Mouse (Mus musculus) forebrain, embryonic 14.5 days (tissue): ENCODE data around the gene Ubr1. TPM values are rescaled to one million over a fixed set of nuclear protein-coding genes. Genes with fewer than 3 reads are reported as not detected.
A peak's percentile ranks its signal among the peaks of the same experiment; 100 is the strongest.

Experiments used
- ATAC-seq: fragments of 200-750 bp; cut with Nextera tagmentation; 2 replicates; pipeline ENCODE4 v1.8.0; 2017; ENCODE audit warnings: mild to moderate bottlenecking, moderate library complexity
- DNase-seq: peaks from one replicate; pipeline ENCODE4 v3.0.0-alpha.2; 2015; ENCODE audit warnings: low spot score
- H3K27ac ChIP-seq: fragments of 300-500 bp; sonication (generic); 2 replicates; pipeline ENCODE4 v1.5.1; 2014; ENCODE audit warnings: low read depth, mild to moderate bottlenecking, control low read depth, low read length, moderate library complexity
- H3K27me3 ChIP-seq: fragments of 300-500 bp; sonication (generic); replicated peaks from 2 replicates; pipeline ENCODE4 v1.6.1; 2014; ENCODE audit warnings: low read length, control low read depth, mixed read lengths; ENCODE audit not compliant: control insufficient read depth, insufficient read depth
- H3K36me3 ChIP-seq: fragments of 300-500 bp; sonication (generic); 2 replicates; pipeline ENCODE4 v1.6.1; 2014; ENCODE audit warnings: low read length, control low read depth; ENCODE audit not compliant: control insufficient read depth, insufficient read depth
- H3K4me1 ChIP-seq: fragments of 300-500 bp; sonication (generic); 2 replicates; pipeline ENCODE4 v1.6.1; 2014; ENCODE audit warnings: antibody characterized with exemption, low read length, control low read depth; ENCODE audit not compliant: control insufficient read depth, insufficient read depth
- H3K4me2 ChIP-seq: fragments of 300-500 bp; sonication (generic); 2 replicates; pipeline ENCODE4 v1.6.1; 2014; ENCODE audit warnings: mild to moderate bottlenecking, control low read depth, low read length
- H3K4me3 ChIP-seq: fragments of 300-500 bp; sonication (generic); 2 replicates; pipeline ENCODE4 v1.5.1; 2014; ENCODE audit warnings: low read depth, low read length, control low read depth
- H3K9ac ChIP-seq: fragments of 300-500 bp; sonication (generic); 2 replicates; pipeline ENCODE4 v1.6.1; 2014; ENCODE audit warnings: mild to moderate bottlenecking, low read length, control low read depth, moderate library complexity
- H3K9me3 ChIP-seq: fragments of 300-500 bp; sonication (generic); replicated peaks from 2 replicates; pipeline ENCODE4 v1.6.1; 2016; ENCODE audit warnings: low read length, control low read depth, mixed read lengths; ENCODE audit not compliant: control insufficient read depth
- WGBS: fragments of 180-500 bp; shearing (Covaris S2); extraction: QIAGEN DNeasy Blood & Tissue Kit; methylation state at CpG from one replicate; pipeline ENCODE4 v1.1.7; 2014; 5-methylcytosine and 5-hydroxymethylcytosine counted together
- polyA plus RNA-seq: library from polyadenylated mRNA; unstranded; fragments of >200 nt; fragmentation: Nextera tagmentation; extraction: Ambion mirVana; gene quantifications from 2 replicates; pipeline ENCODE4 v1.2.1, GENCODE M21; 2014

Gene Ubr1
- 23.8 and 32.8 TPM in 2 replicates for polyA plus RNA-seq

DNA sequence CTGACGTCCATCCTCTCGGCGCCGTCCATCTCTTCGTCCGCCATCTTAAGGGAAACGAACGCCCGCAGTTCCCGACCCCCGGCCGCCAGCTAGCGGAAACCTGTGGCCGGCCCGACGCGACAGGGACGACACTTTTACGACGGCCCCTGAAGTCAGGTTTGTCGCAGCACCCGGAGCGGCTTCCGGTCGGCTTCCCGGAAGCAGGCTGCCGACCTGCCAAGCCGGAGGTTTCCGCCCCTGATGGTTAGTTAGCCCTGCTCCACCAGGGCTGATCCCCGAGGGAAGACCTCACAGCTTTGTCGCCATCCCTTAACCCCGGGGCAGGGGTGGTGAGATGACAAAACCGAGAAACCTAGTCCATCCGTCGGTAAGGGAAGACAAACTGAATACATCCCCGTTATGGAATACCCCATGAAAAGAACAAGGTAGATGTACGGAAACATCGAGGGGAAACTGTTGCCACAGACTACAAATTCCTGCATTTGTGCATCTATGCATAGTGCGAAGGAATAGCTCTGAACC is at the start of gene Ubr1:
TSS of gene Ubr1 (minus strand) at position 157 of the 522 bp plus-strand sequence.
- DNase-seq (peak; percentile 94), ATAC-seq (peak; percentile 91)
- peak within 1 kb of the TSS; percentile 81 for H3K4me2 ChIP-seq
- peaks cover 5% of the 10 kb centered on the region for H3K36me3 ChIP-seq
- H3K9me3 ChIP-seq: no peaks in the 10 kb centered on the region
- peak within 1 kb of the TSS; percentile 89 for H3K9ac ChIP-seq
- no peaks in the 10 kb centered on the region for H3K27me3 ChIP-seq
- WGBS: under 1% methylated on average over 39 of the region's 39 CpGs
- peaks cover 9% of the 10 kb centered on the region for H3K4me1 ChIP-seq
- H3K4me3 ChIP-seq: peak within 1 kb of the TSS; percentile 71
- peak within 1 kb of the TSS; percentile 83 for H3K27ac ChIP-seq

DNA sequence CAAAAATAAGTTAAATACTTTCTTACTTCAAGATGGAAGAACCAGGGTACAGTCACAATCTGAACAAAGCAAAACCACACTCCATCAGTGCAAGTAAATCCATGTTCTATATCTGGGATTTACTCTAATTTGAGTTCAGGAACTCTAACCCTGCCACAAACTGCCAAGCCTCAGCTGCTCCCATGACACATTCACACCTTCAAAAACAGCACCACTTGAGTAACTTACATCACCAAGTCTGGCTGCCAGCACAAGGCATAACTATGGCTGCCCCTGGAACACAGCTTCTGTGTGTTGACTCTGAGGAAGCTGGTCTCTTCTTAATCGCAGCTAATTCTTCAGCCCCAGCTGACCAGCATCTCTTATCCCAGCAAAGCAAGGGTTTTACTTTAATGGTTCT is 46.6 kb upstream of the Ubr1 start:
- Histone ChIP-seq H3K4me2 (no peak overlapping the region), H3K4me1 (no peaks in the 10 kb centered on the region), H3K9me3 (no peaks in the 10 kb centered on the region), H3K36me3 (peaks cover 40% of the 10 kb centered on the region), H3K27ac (no peak overlapping the region), H3K4me3 (no peak overlapping the region), H3K27me3 (no peaks in the 10 kb centered on the region), H3K9ac (no peak overlapping the region)
- DNase-seq (no peak), ATAC-seq (no peak)
- WGBS: 94% methylated on average over 1 of the region's 1 CpGs

DNA sequence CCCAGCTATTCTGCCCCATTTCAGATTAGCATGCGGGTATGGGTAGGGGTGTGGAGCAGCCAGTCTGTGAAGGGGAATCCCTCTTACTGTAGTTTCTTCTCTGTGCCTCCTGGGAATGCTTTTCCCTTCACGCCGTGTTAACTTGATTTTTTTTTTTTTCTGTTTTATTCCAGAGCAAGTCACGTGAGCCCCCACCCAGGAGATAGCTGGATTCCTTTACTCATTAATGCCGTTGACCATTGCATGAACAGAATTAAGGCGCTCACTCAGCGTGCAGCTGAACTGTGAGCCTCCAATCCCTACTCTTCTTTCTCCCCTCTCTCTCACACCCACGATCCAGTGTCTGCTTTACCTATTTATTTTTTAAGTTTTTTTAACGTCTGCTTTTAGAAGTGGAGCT is 45.7 kb upstream of the Ubr1 start:
- Histone ChIP-seq H3K27ac (no peak overlapping the region), H3K4me1 (no peaks in the 10 kb centered on the region), H3K9me3 (no peaks in the 10 kb centered on the region), H3K4me3 (no peak overlapping the region), H3K4me2 (no peak overlapping the region), H3K9ac (no peak overlapping the region), H3K27me3 (no peaks in the 10 kb centered on the region), H3K36me3 (peaks cover 49% of the 10 kb centered on the region)
- 95% methylated on average over 9 of the region's 9 CpGs for WGBS
- no peak for ATAC-seq
- DNase-seq: no peak

DNA sequence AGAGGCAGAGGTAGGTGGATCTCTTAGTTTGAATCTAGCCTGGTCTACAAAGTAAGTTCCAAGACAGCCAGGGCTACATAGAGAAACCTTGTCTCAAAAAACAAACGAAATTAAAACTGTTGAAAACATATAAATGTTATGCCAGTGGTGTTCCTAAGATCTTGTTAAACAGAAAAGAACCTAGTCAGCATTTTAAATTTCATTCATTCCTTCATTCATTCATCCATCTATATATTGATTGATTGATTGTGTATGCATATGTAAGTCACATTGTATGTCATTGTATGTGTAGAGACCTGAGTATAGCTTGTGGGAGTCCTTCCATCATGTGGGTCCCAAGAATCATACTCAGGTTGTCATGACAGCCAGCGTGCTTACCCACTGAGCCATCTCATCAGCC is 45.0 kb upstream of the Ubr1 start:
- H3K36me3 ChIP-seq: peaks cover 52% of the 10 kb centered on the region
- H3K27ac ChIP-seq: no peak overlapping the region
- H3K4me1 ChIP-seq: no peaks in the 10 kb centered on the region
- H3K27me3 ChIP-seq: no peaks in the 10 kb centered on the region
- DNase-seq (no peak), ATAC-seq (no peak)
- no peak overlapping the region for H3K4me3 ChIP-seq
- no peak overlapping the region for H3K4me2 ChIP-seq
- H3K9me3 ChIP-seq: no peaks in the 10 kb centered on the region
- WGBS: 84% methylated on average over 2 of the region's 2 CpGs
- H3K9ac ChIP-seq: no peak overlapping the region

DNA sequence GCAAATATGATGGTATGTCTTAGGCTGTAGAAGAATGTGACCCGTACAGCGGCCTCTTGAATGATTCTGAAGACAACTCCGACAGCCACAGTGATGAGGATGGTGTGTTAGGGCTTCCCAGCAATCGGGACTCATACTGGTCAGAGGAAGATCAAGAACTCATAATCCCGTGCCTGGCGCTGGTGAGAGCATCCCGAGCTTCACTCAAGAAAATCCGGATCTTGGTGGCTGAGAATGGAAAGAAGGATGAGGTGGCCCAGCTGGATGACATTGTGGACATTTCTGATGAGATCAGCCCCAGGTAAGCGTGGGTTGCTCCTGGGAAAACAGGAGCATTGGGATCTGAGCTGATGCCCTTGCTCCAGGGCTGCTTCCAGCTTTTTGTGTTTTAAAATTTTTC is 42.2 kb upstream of the Ubr1 start:
- Histone ChIP-seq H3K4me1 (peaks cover 7% of the 10 kb centered on the region), H3K4me2 (no peak overlapping the region), H3K9ac (no peak overlapping the region), H3K9me3 (no peaks in the 10 kb centered on the region), H3K4me3 (no peak overlapping the region), H3K27me3 (no peaks in the 10 kb centered on the region), H3K36me3 (peaks cover 49% of the 10 kb centered on the region), H3K27ac (no peak overlapping the region)
- 90% methylated on average over 9 of the region's 9 CpGs for WGBS
- ATAC-seq: no peak
- no peak for DNase-seq

DNA sequence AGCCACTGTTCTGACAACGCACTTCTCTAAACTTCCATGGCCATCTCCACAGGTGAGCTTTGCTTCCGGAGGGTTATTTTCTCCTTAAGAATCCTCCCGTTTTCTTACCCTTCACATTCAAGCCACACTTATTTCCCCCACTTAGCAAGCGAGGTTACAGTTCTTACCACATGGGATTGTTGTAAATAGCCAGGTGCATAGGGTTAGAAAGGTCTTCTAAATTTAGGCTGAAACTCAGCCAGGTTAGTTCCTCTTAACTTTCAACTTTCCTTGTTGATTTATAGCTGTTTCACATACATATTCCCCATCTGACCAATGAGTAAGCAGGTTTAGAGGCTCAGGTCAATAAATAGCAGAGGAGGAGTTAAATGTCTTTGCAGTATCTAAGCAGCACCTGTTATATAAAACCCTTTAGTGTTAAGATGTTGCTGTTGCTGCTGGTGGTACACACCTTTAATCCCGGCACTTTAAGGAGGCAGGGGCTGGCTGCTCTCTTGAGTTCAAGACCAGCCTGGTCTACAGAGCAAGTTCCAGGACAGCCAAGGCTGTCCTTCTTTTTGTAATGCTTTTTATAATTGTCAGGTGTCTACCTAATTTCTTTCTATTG is 38.7 kb upstream of the Ubr1 start:
- Histone ChIP-seq H3K36me3 (peaks cover 19% of the 10 kb centered on the region), H3K9ac (peak overlapping the region; percentile 81), H3K4me3 (peak overlapping the region; percentile 73), H3K9me3 (no peaks in the 10 kb centered on the region), H3K27ac (no peak overlapping the region), H3K4me1 (peaks cover 7% of the 10 kb centered on the region), H3K4me2 (peak overlapping the region; percentile 63), H3K27me3 (no peaks in the 10 kb centered on the region)
- ATAC-seq (no peak), DNase-seq (no peak)
- 22% methylated on average over 5 of the region's 5 CpGs for WGBS

DNA sequence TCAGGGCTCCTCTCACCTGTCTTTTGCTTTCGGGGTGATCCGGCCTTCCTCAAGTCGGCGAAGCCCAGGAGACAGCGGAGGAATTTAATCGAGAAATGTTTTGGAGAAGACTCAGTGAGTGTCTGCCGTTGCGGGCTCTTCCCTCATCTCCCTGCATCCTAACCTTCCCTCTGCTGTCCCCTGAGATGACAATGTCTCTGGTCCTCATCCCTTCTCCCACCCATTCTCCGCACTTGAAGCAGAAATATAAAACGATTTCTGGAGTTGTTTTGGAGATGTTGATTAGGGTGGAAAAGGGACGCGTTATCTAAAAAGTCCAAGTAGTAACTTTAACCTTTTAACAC is 38.1 kb upstream of the Ubr1 start:
- no peaks in the 10 kb centered on the region for H3K9me3 ChIP-seq
- DNase-seq: no peak
- H3K27ac ChIP-seq: 0 out of 2 replicates have a peak overlapping the region, but pooled peaks have one; percentile 21
- ATAC-seq: peak; percentile 45
- peaks cover 19% of the 10 kb centered on the region for H3K36me3 ChIP-seq
- peak overlapping the region; percentile 63 for H3K4me2 ChIP-seq
- 2% methylated on average over 12 of the region's 12 CpGs for WGBS
- H3K4me3 ChIP-seq: peak overlapping the region; percentile 73
- H3K27me3 ChIP-seq: no peaks in the 10 kb centered on the region
- H3K4me1 ChIP-seq: peaks cover 7% of the 10 kb centered on the region
- H3K9ac ChIP-seq: peak overlapping the region; percentile 81

DNA sequence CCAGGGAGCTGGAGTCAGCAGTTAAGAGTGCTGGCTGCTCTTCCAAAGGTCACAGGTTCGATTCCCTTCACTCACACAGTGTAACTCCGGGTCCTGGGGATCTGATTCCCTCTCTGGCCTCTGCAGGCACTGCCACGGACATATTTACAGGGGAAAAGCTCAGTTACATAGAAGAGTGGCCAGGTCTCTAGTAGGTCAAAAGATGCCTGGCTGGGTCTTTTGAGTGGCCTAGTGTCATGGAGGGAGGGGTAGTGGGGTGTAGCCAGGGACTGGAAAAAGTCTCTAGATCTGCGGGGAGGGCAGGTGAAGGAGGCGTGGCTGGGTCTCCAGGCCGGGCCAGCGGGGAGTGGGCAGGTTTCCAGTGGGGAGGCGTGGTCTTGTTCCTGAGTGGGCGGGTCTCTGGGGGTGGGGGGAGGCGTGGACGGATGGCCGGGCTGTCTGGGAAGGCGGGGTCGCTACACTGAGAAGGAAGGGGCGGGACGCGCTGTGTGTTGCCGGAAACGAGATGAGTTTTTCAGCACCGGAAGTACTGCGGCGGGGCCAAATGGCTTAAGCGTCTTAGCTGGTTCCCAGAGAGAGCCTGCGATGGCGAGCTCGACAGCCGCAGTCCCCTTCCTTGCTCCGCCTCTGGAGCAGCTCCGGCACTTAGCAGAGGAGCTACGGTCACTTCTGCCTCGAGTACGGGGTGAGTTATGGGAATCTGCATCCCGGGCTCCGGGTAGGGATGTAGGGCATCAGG is 37.6 kb upstream of the Ubr1 start, which contains the start of gene Ccndbp1:
TSS of gene Ccndbp1 (plus strand) at position 479 of the 739 bp plus-strand sequence.
- H3K36me3 ChIP-seq: peaks cover 19% of the 10 kb centered on the region
- H3K4me3 ChIP-seq: peak within 1 kb of the TSS; percentile 73
- DNase-seq (peak; percentile 94), ATAC-seq (peak; percentile 98)
- WGBS: 1% methylated on average over 34 of the region's 34 CpGs
- H3K27me3 ChIP-seq: no peaks in the 10 kb centered on the region
- peaks cover 7% of the 10 kb centered on the region for H3K4me1 ChIP-seq
- H3K9me3 ChIP-seq: no peaks in the 10 kb centered on the region
- peak within 1 kb of the TSS; percentile 81 for H3K9ac ChIP-seq
- peak within 1 kb of the TSS; percentile 63 for H3K4me2 ChIP-seq
- 0 out of 2 replicates have a peak within 1 kb of the TSS, but pooled peaks have one; percentile 21 for H3K27ac ChIP-seq

DNA sequence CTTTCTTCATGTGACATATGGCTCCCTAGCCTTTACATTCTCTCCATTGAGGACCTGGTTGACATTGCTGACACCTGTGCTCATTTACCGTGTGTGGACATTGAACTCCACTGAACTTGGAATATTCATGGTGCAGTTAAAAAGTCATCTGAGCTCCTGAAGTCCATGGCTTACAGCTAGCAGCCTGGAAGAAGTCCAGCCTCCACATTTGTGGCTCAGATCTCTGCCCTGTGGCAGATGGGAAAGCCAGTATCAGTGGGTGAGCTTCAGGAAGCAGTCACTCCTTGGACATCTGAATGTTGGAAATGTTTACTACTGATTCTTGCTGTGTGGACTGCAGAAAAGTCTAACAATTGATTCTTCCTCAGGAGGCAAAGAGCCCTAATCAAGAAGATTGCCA is 36.5 kb upstream of the Ubr1 start:
- Histone ChIP-seq H3K4me3 (no peak overlapping the region), H3K27me3 (no peaks in the 10 kb centered on the region), H3K9me3 (no peaks in the 10 kb centered on the region), H3K9ac (no peak overlapping the region), H3K36me3 (peaks cover 10% of the 10 kb centered on the region; the same call in 1 of the 2 replicates), H3K4me1 (peaks cover 7% of the 10 kb centered on the region), H3K27ac (no peak overlapping the region), H3K4me2 (no peak overlapping the region)
- DNase-seq (no peak), ATAC-seq (no peak)
- 87% methylated on average over 1 of the region's 1 CpGs for WGBS
